Mouse (Mus musculus): ENCODE measurements around the gene Thnsl2.
A peak's percentile ranks its signal among the peaks of the same experiment; 100 is the strongest.

The Thnsl2 gene

DNA sequence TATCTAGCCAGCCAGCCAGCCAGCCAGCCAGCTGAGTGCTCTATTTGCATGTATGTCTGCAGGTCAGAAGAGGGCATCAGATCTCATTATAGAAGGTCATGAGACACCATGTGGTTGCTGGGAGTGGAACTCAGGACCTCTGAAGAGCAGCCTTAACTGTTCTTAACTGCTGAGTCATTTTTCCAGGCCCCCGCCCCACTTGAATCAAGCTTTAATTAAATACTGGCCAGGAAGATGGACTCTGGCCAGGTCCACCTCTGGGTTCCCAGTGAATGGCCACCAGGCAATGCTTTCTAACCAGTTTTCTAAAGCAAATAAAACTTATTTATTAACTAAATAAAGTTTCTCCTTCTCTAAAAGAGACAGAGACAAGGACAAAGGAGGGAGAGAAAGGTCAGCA, 14.0 kb downstream of the Thnsl2 start:
- DNase-seq = no peak

- no peak for DNase-seq
Measured at GRCm38 (mm10) chr6:71129071-71129470, 15.2 kb downstream of the Thnsl2 start.

GRCm38 (mm10) chr6:71126290-71126689, 17.9 kb downstream of the Thnsl2 start:
- no peak for DNase-seq

DNA sequence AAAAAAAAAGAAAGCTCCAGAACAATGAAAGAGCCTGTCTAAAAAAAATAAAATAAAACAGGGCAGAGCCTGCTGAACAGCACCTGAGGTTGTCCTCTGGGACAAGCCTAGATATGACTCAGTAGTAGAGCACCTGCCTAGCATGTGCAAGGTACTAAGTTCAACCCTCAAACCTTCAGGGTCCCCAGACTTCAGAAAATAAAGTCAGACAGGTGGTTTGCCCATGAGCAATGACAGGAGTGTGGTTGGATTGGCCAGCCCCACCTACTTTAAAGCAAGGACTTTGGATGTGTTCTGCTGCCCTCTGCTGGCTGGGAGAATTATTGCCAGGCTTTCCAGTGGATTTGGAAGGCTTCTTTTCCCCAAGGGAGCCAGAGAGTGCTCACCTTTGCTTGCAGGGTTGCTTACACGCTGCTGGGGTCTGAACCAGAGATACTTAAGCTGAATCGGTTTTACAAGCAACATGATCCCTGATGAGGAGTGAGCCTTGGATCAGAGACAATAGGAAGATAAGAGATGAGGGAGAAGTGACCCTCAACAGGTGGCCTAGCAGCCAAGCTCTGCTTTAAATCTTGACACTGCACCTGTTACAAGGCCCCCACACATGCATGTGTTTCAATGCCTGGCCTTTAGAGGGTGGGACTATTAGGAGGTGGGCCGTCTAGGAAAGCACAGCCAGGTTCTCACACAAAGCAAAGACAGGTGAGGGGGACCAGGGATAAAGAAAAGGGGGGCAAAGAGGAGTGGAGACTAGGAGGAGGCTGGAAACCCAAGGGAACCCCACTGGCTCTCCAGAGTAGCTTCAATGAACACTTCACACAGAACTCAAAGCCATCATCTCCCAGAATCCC, 19.0 kb downstream of the Thnsl2 start:
- peak; percentile 73 for DNase-seq

DNA sequence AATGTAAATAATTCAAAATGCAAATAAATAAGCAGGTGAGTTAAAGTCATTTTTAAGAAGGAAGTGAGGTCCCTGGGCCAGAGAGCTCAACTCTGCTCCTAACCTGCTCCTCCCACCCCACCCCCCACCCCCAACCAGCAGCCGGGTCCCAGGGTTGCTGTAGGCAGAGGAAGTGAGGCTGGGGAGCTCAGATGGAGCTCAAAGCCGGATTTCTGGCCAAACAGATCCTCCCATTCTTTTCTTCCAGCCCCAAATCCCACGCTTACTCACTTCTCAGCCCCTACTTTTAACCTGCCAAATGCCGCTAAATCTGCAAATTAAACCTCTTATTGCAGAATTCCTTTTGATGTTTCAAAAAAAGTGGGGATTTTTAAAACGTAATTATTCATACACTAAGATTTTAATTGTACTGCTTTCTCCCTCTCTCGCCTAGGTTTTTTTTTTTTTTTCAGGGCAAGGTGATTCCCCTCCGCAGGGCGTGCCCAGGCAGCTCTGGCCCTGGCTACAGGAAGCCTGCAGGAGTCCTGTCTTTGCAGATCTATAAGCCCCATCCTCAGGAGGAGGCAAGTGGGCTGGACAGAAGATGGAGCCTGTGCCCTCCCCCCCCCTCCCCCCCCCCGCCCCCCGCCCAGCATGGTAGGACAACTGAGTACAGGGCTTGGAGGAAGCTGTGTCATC, 24.5 kb downstream of the Thnsl2 start:
- no peak for DNase-seq

DNA sequence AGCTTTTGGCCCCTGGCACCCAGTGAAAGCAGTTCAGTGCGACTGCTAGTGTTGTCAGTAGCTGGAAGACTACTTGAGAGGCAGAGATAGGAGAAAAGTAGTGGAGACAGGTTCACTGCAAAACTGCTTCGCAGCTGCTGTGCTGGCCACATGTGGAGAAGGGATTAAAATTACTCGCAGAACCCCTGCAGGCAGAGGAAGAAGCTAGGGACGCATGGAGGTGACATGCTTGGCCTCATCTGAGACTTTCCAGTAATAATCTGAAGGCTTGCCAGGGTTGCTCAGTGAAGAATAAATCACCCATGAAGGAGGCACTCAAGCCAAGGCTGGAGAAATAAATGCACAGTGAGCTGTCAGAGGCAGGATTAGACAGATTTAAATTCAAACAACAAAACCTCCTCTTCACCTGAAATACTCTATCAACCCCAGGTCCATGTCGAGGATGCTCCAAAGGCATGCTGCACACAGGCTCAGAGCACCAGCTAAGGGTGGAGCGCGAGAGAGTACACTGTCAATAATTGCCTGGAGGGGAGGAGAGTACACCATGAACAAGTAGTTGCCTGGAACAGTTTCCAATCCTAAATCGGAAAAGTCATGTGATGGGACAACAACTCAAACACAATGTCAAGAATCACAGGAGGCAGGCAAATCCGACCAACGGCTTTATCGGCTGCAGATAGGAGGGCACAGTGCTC, 32.7 kb downstream of the Thnsl2 start:
- DNase-seq = no peak

DNA sequence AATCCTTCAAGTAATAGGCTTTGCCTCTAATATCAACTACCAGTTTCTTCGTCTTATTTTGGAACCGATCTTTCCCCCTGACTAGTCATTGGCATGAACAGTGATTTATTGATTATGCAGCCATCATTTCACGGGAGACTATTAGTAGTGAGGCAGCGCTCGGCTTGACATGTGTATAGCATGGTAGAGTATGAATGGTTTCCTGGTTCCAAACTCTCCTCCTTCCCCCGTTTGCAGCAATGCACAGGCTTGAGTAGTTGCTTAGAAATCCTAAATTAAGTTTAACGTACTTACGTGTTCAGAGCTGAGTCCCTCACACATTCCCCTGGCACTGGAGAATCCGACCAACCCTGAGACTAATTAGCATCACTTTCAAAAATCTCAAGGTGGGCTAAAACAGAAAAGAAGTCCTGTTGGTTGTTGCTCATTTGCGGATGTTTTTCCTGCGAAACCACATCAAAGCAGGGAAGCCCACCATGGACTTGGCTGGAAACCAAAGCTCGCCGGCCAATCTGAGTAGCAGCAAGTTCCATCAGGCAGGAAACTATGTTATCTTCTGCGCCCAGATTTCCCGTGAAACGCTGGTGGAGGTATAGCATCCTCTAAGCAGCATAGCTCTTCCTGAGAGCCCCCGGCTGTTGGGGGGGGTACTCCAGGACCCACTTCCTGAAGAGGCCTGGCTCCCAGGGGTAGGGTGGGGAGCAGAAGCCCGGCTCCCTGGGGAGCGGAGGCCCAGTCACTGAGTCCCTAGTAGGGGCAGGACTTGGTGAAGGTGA, 37.9 kb downstream of the Thnsl2 start:
- no peak for DNase-seq

- no peak for DNase-seq
Measured at GRCm38 (mm10) chr6:71096126-71096525, 48.1 kb downstream of the Thnsl2 start.

DNA sequence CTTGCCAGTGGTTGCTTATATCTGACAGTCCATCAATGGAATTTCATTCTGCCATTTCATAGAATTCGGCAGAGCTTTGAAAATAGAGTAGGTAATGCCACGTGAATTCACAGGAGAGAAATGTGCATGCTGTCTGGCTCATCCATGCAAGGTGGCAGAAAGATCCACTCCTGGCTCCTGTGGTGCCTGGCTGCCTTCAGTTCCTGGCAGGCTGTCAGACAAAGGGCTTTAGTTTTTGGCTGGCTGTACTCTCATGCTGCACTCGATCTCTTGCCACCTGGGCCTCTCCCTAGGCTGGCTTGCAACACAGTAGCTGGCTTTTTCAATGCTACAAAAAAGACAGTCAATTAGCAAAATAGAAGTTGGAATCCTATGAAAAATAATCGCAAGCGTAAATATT, 49.5 kb downstream of the Thnsl2 start:
- DNase-seq = no peak

DNA sequence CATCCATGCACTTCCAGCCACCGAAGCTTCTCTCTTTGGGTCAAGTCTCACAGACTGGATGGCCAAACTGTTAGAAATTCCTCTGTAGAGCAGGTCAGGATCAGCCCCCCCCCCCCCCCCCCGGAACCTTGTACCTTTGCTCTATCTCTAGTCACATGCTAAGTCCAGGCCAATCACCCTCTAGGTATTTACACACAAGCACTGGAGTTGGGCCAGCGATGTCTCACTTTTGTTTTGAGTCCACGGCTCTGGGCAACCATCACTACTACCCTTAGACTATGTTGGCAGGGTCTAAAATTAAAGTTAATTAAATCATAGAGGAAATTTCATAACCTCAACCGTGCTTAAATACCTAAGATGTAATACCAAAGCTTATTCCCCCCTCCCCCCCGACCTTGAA, 50.6 kb downstream of the Thnsl2 start:
- DNase-seq = no peak

- no peak for DNase-seq
Measured at GRCm38 (mm10) chr6:71090475-71090874, 53.8 kb downstream of the Thnsl2 start.

DNA sequence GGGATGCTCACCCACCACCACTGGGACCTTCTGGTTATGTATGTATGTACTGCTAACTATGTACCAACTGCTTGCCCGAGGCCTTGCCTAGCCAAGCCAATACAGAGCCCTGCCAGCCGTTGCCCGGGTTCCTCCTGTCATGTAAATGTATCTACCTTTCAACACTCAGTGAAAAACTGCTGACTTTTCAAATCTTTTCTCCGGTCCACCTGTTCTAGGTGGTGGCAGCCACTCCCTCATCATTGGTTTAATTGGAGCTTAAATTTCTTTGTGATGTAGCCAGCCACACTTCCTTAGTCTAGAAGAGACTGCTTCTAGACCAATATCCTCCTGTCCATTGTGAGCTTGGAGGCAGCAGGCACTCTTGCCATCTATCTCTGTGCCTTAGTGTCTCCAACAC, 54.5 kb downstream of the Thnsl2 start:
- no peak for DNase-seq

- no peak for DNase-seq
Measured at GRCm38 (mm10) chr6:71088992-71089391, 55.2 kb downstream of the Thnsl2 start.

DNA sequence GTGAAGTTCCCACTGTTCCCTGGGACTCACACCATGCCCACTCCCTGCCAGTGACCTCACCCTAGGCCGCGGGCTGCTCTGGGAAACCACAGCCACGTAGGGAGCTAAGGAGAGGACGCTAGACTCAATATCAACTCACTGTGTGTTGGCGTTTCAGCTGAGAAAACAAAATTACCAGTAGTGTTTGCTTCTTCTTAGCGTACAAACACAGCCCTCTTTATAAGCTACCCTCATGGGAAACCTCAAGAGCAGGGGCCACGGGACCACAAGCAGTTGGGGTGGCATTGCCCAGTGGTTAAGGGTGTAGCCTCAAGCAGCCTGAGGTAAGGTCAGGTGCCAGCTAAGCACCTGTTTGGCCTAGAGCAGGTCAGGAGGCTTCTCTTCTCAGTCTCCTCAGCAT, 60.8 kb downstream of the Thnsl2 start:
- no peak for DNase-seq

- no peak for DNase-seq
Measured at GRCm38 (mm10) chr6:71082084-71082483, 62.2 kb downstream of the Thnsl2 start.

- DNase-seq = no peak
Measured at GRCm38 (mm10) chr6:71081230-71081629, 63.0 kb downstream of the Thnsl2 start.

Measured in thymus, postnatal 14 days (tissue).